Mouse (Mus musculus): ENCODE measurements at regions not wholly inside any gene's neighbourhood (a gene's known extent, or its start where the extent isn't known, plus 50 kb on each side); places are given as distances from the start of the nearest gene placed in this dataset.

GRCm38 (mm10) chr2:171638931-171639330 is 404.3 kb downstream of the Cbln4 start:
- 88% methylated on average over 6 of the region's 6 CpGs for WGBS (ENCODE audit: insufficient replicate concordance)

GRCm38 (mm10) chr2:171636837-171637236 is 406.4 kb downstream of the Cbln4 start:
- no peak overlapping the region for H3K4me3 ChIP-seq (ENCODE audit: low read depth, low read length)
- ATAC-seq (replicated peaks; ENCODE audit: insufficient number of reproducible peaks, low FRiP score, low TSS enrichment) = no peak

More at GRCm38 (mm10) chr2:171638931-171639330, 404.3 kb downstream of the Cbln4 start:
- no peak overlapping the region for H3K27ac ChIP-seq (ENCODE audit: low read depth, low read length)
- no peak overlapping the region for H3K4me2 ChIP-seq
- no peaks in the 10 kb centered on the region for H3K27me3 ChIP-seq (ENCODE audit: control insufficient read depth, insufficient read depth, low read length)
- H3K9me3 ChIP-seq (replicated peaks; ENCODE audit: control insufficient read depth, low read length) = no peaks in the 10 kb centered on the region
- no peak for ATAC-seq (replicated peaks; ENCODE audit: insufficient number of reproducible peaks, low FRiP score, low TSS enrichment)
- H3K36me3 ChIP-seq (ENCODE audit: control insufficient read depth, insufficient read depth, low read length) = no peaks in the 10 kb centered on the region
- no peak overlapping the region for H3K9ac ChIP-seq (ENCODE audit: low read depth, low read length)
- peaks cover 4% of the 10 kb centered on the region for H3K4me1 ChIP-seq (ENCODE audit: control insufficient read depth, insufficient read depth, low read length)
- H3K4me3 ChIP-seq (ENCODE audit: low read depth, low read length) = no peak overlapping the region

GRCm38 (mm10) chr2:171633355-171634097 is 409.7 kb downstream of the Cbln4 start:
- peak overlapping the region; percentile 22; the same call in 1 of the 2 replicates for H3K27ac ChIP-seq (ENCODE audit: low read depth, low read length)
- H3K9ac ChIP-seq (ENCODE audit: low read depth, low read length) = no peak overlapping the region

More at GRCm38 (mm10) chr2:171636837-171637236, 406.4 kb downstream of the Cbln4 start:
- 31% methylated on average over 6 of the region's 6 CpGs for WGBS (ENCODE audit: insufficient replicate concordance)
- no peaks in the 10 kb centered on the region for H3K9me3 ChIP-seq (replicated peaks; ENCODE audit: control insufficient read depth, low read length)
- H3K4me2 ChIP-seq = no peak overlapping the region
- no peaks in the 10 kb centered on the region for H3K36me3 ChIP-seq (ENCODE audit: control insufficient read depth, insufficient read depth, low read length)
- no peak overlapping the region for H3K9ac ChIP-seq (ENCODE audit: low read depth, low read length)
- H3K27me3 ChIP-seq (ENCODE audit: control insufficient read depth, insufficient read depth, low read length) = no peaks in the 10 kb centered on the region
- peaks cover 4% of the 10 kb centered on the region for H3K4me1 ChIP-seq (ENCODE audit: control insufficient read depth, insufficient read depth, low read length)
- H3K27ac ChIP-seq (ENCODE audit: low read depth, low read length) = no peak overlapping the region

GRCm38 (mm10) chr2:171630101-171630715 is 413.1 kb downstream of the Cbln4 start:
- WGBS (ENCODE audit: insufficient replicate concordance) = 84% methylated on average over 9 of the region's 9 CpGs
- ATAC-seq (replicated peaks; ENCODE audit: insufficient number of reproducible peaks, low FRiP score, low TSS enrichment) = no peak
- H3K4me3 ChIP-seq (ENCODE audit: low read depth, low read length) = no peak overlapping the region

More at GRCm38 (mm10) chr2:171633355-171634097, 409.7 kb downstream of the Cbln4 start:
- ATAC-seq (replicated peaks; ENCODE audit: insufficient number of reproducible peaks, low FRiP score, low TSS enrichment) = no peak
- 51% methylated on average over 15 of the region's 15 CpGs for WGBS (ENCODE audit: insufficient replicate concordance)
- no peak overlapping the region for H3K4me3 ChIP-seq (ENCODE audit: low read depth, low read length)
- H3K4me1 ChIP-seq (ENCODE audit: control insufficient read depth, insufficient read depth, low read length) = no peaks in the 10 kb centered on the region; the same call in 1 of the 2 replicates
- no peak overlapping the region for H3K4me2 ChIP-seq
- no peaks in the 10 kb centered on the region for H3K27me3 ChIP-seq (ENCODE audit: control insufficient read depth, insufficient read depth, low read length)
- H3K9me3 ChIP-seq (replicated peaks; ENCODE audit: control insufficient read depth, low read length) = no peaks in the 10 kb centered on the region
- H3K36me3 ChIP-seq (ENCODE audit: control insufficient read depth, insufficient read depth, low read length) = no peaks in the 10 kb centered on the region

DNA sequence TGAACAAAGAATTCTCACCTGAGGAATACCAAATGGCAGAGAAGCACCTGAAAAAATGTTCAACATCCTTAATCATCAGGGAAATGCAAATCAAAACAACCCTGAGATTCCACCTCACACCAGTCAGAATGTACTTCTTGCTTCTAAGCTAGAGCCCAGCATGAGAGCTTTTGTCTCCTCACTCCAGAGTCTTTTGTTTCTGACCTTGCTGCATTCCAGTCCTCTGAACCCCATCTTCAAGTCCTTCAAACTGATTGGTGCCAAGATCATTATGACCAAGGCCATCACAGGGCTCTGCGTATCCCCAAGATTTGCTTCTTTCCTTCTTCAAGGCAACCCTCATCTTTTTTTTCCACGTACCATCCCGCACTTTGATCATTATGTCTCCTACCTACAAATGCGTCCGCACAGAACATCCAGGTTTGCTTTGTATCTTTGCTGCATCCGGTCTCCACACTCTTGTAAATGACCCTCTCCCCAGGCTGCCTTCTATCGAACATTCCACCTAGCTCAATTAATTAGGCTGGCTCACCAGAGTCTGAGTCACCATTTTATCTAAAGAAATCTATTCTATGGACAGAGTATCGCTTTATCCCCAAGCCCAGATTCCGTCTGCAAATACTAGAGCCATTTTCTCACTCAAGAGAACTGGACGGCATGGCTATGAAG is 414.9 kb downstream of the Cbln4 start:
- ATAC-seq (replicated peaks; ENCODE audit: insufficient number of reproducible peaks, low FRiP score, low TSS enrichment) = no peak
- Histone ChIP-seq H3K9ac (ENCODE audit: low read depth, low read length) (no peak overlapping the region), H3K27ac (ENCODE audit: low read depth, low read length) (no peak overlapping the region), H3K9me3 (replicated peaks; ENCODE audit: control insufficient read depth, low read length) (no peaks in the 10 kb centered on the region), H3K4me3 (ENCODE audit: low read depth, low read length) (no peak overlapping the region), H3K36me3 (ENCODE audit: control insufficient read depth, insufficient read depth, low read length) (no peaks in the 10 kb centered on the region), H3K4me1 (ENCODE audit: control insufficient read depth, insufficient read depth, low read length) (no peaks in the 10 kb centered on the region), H3K4me2 (no peak overlapping the region), H3K27me3 (ENCODE audit: control insufficient read depth, insufficient read depth, low read length) (no peaks in the 10 kb centered on the region)
- WGBS (ENCODE audit: insufficient replicate concordance) = 87% methylated on average over 10 of the region's 10 CpGs

More at GRCm38 (mm10) chr2:171630101-171630715, 413.1 kb downstream of the Cbln4 start:
- Histone ChIP-seq H3K27ac (ENCODE audit: low read depth, low read length) (no peak overlapping the region), H3K4me1 (ENCODE audit: control insufficient read depth, insufficient read depth, low read length) (no peaks in the 10 kb centered on the region; the same call in 1 of the 2 replicates), H3K27me3 (ENCODE audit: control insufficient read depth, insufficient read depth, low read length) (no peaks in the 10 kb centered on the region), H3K36me3 (ENCODE audit: control insufficient read depth, insufficient read depth, low read length) (no peaks in the 10 kb centered on the region), H3K9ac (ENCODE audit: low read depth, low read length) (no peak overlapping the region), H3K9me3 (replicated peaks; ENCODE audit: control insufficient read depth, low read length) (no peaks in the 10 kb centered on the region), H3K4me2 (no peak overlapping the region)

- ATAC-seq (replicated peaks; ENCODE audit: insufficient number of reproducible peaks, low FRiP score, low TSS enrichment) = no peak
Observed at GRCm38 (mm10) chr2:171620668-171621067, 422.6 kb downstream of the Cbln4 start.

GRCm38 (mm10) chr2:171620253-171620652 is 423.0 kb downstream of the Cbln4 start:
- WGBS (ENCODE audit: insufficient replicate concordance) = 78% methylated on average over 2 of the region's 2 CpGs

More at GRCm38 (mm10) chr2:171620668-171621067, 422.6 kb downstream of the Cbln4 start:
- Histone ChIP-seq H3K9ac (ENCODE audit: low read depth, low read length) (no peak overlapping the region), H3K4me3 (ENCODE audit: low read depth, low read length) (no peak overlapping the region), H3K27me3 (ENCODE audit: control insufficient read depth, insufficient read depth, low read length) (no peaks in the 10 kb centered on the region), H3K4me2 (no peak overlapping the region), H3K4me1 (ENCODE audit: control insufficient read depth, insufficient read depth, low read length) (no peaks in the 10 kb centered on the region), H3K9me3 (replicated peaks; ENCODE audit: control insufficient read depth, low read length) (no peaks in the 10 kb centered on the region), H3K27ac (ENCODE audit: low read depth, low read length) (no peak overlapping the region), H3K36me3 (ENCODE audit: control insufficient read depth, insufficient read depth, low read length) (no peaks in the 10 kb centered on the region)
- 85% methylated on average over 5 of the region's 5 CpGs for WGBS (ENCODE audit: insufficient replicate concordance)

GRCm38 (mm10) chr2:171618771-171619170 is 424.5 kb downstream of the Cbln4 start:
- H3K9ac ChIP-seq (ENCODE audit: low read depth, low read length) = no peak overlapping the region
- no peaks in the 10 kb centered on the region for H3K36me3 ChIP-seq (ENCODE audit: control insufficient read depth, insufficient read depth, low read length)
- no peak overlapping the region for H3K4me3 ChIP-seq (ENCODE audit: low read depth, low read length)
- H3K4me2 ChIP-seq = no peak overlapping the region
- H3K4me1 ChIP-seq (ENCODE audit: control insufficient read depth, insufficient read depth, low read length) = no peaks in the 10 kb centered on the region
- no peaks in the 10 kb centered on the region for H3K27me3 ChIP-seq (ENCODE audit: control insufficient read depth, insufficient read depth, low read length)
- WGBS (ENCODE audit: insufficient replicate concordance) = 70% methylated on average over 4 of the region's 4 CpGs
- no peak overlapping the region for H3K27ac ChIP-seq (ENCODE audit: low read depth, low read length)
- no peaks in the 10 kb centered on the region for H3K9me3 ChIP-seq (replicated peaks; ENCODE audit: control insufficient read depth, low read length)
- ATAC-seq (replicated peaks; ENCODE audit: insufficient number of reproducible peaks, low FRiP score, low TSS enrichment) = no peak

More at GRCm38 (mm10) chr2:171620253-171620652, 423.0 kb downstream of the Cbln4 start:
- Histone ChIP-seq H3K27ac (ENCODE audit: low read depth, low read length) (no peak overlapping the region), H3K4me2 (no peak overlapping the region), H3K4me1 (ENCODE audit: control insufficient read depth, insufficient read depth, low read length) (no peaks in the 10 kb centered on the region), H3K4me3 (ENCODE audit: low read depth, low read length) (no peak overlapping the region), H3K27me3 (ENCODE audit: control insufficient read depth, insufficient read depth, low read length) (no peaks in the 10 kb centered on the region), H3K36me3 (ENCODE audit: control insufficient read depth, insufficient read depth, low read length) (no peaks in the 10 kb centered on the region), H3K9ac (ENCODE audit: low read depth, low read length) (no peak overlapping the region), H3K9me3 (replicated peaks; ENCODE audit: control insufficient read depth, low read length) (no peaks in the 10 kb centered on the region)
- ATAC-seq (replicated peaks; ENCODE audit: insufficient number of reproducible peaks, low FRiP score, low TSS enrichment) = no peak

All from heart, embryonic 11.5 days (tissue).